Mouse (Mus musculus) midbrain, embryonic 11.5 days (tissue): ENCODE data around the gene Klkb1. TPM values are rescaled to one million over a fixed set of nuclear protein-coding genes. Genes with fewer than 3 reads are reported as not detected.

Experiments
- ATAC-seq: fragments of 200-750 bp; cut with Nextera tagmentation; 2 replicates; pipeline ENCODE4 v1.8.0; 2017; ENCODE audit warnings: moderate TSS enrichment, moderate library complexity; ENCODE audit not compliant: low FRiP score
- DNase-seq: peaks from one replicate; pipeline ENCODE4 v3.0.0; 2015; ENCODE audit warnings: low spot score; ENCODE audit errors: missing footprints
- H3K27ac ChIP-seq: fragments of 300-500 bp; sonication (generic); 2 replicates; pipeline ENCODE4 v1.5.1; 2014; ENCODE audit warnings: low read depth, low read length
- H3K27me3 ChIP-seq: fragments of 300-500 bp; sonication (generic); 2 replicates; pipeline ENCODE4 v1.6.1; 2014; ENCODE audit warnings: mild to moderate bottlenecking, low read length, moderate library complexity, mixed read lengths; ENCODE audit not compliant: control insufficient read depth, insufficient read depth
- H3K36me3 ChIP-seq: fragments of 300-500 bp; sonication (generic); 2 replicates; pipeline ENCODE4 v1.6.1; 2014; ENCODE audit warnings: mild to moderate bottlenecking, low read length, moderate library complexity, mixed read lengths; ENCODE audit not compliant: control insufficient read depth, insufficient read depth
- H3K4me1 ChIP-seq: fragments of 300-500 bp; sonication (generic); 2 replicates; pipeline ENCODE4 v1.6.1; 2014; ENCODE audit warnings: low read length; ENCODE audit not compliant: control insufficient read depth, insufficient read depth
- H3K4me2 ChIP-seq: fragments of 300-500 bp; sonication (generic); 2 replicates; pipeline ENCODE4 v1.6.1; 2014; ENCODE audit warnings: mild to moderate bottlenecking, moderate library complexity
- H3K4me3 ChIP-seq: fragments of 300-500 bp; sonication (generic); 2 replicates; pipeline ENCODE4 v1.5.1; 2014; ENCODE audit warnings: low read depth, low read length
- H3K9ac ChIP-seq: fragments of 300-500 bp; sonication (generic); 2 replicates; pipeline ENCODE4 v1.6.1; 2014; ENCODE audit warnings: low read length
- H3K9me3 ChIP-seq: fragments of 300-500 bp; sonication (generic); 2 replicates; pipeline ENCODE4 v1.6.1; 2016; ENCODE audit warnings: low read length; ENCODE audit not compliant: control insufficient read depth
- WGBS: fragments of 180-500 bp; shearing (Covaris S2); extraction: QIAGEN DNeasy Blood & Tissue Kit; methylation state at CpG from one replicate; pipeline ENCODE4 v1.1.7; 2014; 5-methylcytosine and 5-hydroxymethylcytosine counted together
- polyA plus RNA-seq: library from polyadenylated mRNA; unstranded; fragments of >200 nt; fragmentation: Nextera tagmentation; extraction: Ambion mirVana; gene quantifications from 2 replicates; pipeline ENCODE4 v1.2.1, GENCODE M21; 2014

Klkb1 gene
- polyA plus RNA-seq, 1 experiment from 2014 or later, result not detected

DNA sequence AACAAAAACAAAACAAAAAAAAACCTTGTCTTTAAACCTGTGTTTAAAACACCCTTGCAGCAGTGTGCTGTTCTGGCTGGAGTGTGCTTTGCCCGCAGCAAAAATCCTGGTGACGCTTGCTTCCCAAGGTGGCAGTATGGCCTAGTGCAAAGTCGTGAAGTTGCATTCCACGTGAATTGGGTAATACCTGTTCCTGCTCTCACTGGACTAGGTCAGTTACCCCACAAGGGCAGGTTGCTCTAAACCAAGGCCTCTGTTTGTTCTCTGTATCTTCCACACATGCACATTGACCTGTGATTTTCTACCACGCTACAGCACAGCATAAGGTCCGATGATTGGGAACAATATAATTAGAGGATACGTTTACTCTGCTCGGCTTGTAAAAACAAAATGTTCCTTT, 13.0 kb downstream of the Klkb1 start:
- H3K4me2 ChIP-seq, result no peak overlapping the region

DNA sequence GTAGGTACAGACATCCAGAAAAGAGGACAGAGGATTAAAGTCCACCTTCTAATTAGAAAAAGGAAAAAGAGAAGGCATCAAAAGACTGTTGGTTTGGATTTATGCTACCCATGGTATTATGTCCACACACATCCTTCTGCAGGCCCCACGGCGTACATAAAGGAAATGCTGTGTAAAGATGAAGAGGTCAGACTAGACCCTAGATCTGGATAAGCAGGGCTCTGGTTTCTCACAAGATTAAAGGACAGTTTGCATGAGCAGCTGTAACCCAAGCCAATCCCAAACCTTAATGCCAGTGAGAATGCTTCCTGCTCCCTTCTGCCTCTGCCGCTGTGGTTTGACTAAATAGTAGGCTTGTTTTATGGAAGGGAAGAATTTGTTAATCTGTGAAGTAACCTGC, 17.2 kb downstream of the Klkb1 start:
- H3K27ac ChIP-seq, result no peak overlapping the region
- WGBS, result 83% methylated on average over 3 of the region's 3 CpGs
- H3K36me3 ChIP-seq, result no peaks in the 10 kb centered on the region
- no peak for DNase-seq
- H3K4me2 ChIP-seq, result no peak overlapping the region
- no peaks in the 10 kb centered on the region for H3K4me1 ChIP-seq
- H3K4me3 ChIP-seq, result no peak overlapping the region
- H3K27me3 ChIP-seq, result no peaks in the 10 kb centered on the region
- no peaks in the 10 kb centered on the region for H3K9me3 ChIP-seq
- no peak overlapping the region for H3K9ac ChIP-seq
- no peak for ATAC-seq

More for the DNA sequence above, 13.0 kb downstream of the Klkb1 start:
- Histone ChIP-seq H3K27me3 (no peaks in the 10 kb centered on the region), H3K4me1 (no peaks in the 10 kb centered on the region), H3K36me3 (no peaks in the 10 kb centered on the region), H3K9ac (no peak overlapping the region), H3K4me3 (no peak overlapping the region), H3K27ac (no peak overlapping the region), H3K9me3 (no peaks in the 10 kb centered on the region)
- ATAC-seq (no peak), DNase-seq (no peak)
- 83% methylated on average over 8 of the region's 8 CpGs for WGBS

GRCm38 (mm10) chr8:45274317-45274716, 20.3 kb downstream of the Klkb1 start:
- DNase-seq (no peak), ATAC-seq (no peak)
- Histone ChIP-seq H3K9ac (no peak overlapping the region), H3K27ac (no peak overlapping the region), H3K36me3 (no peaks in the 10 kb centered on the region), H3K4me3 (no peak overlapping the region), H3K4me1 (no peaks in the 10 kb centered on the region), H3K9me3 (no peaks in the 10 kb centered on the region), H3K27me3 (no peaks in the 10 kb centered on the region), H3K4me2 (no peak overlapping the region)
- 86% methylated on average over 4 of the region's 4 CpGs for WGBS

GRCm38 (mm10) chr8:45269056-45269455, 25.6 kb downstream of the Klkb1 start:
- H3K4me3 ChIP-seq, result no peak overlapping the region
- ATAC-seq (no peak), DNase-seq (no peak)
- no peak overlapping the region for H3K4me2 ChIP-seq
- no peaks in the 10 kb centered on the region for H3K27me3 ChIP-seq
- no peaks in the 10 kb centered on the region for H3K36me3 ChIP-seq
- no peaks in the 10 kb centered on the region for H3K9me3 ChIP-seq
- no peaks in the 10 kb centered on the region for H3K4me1 ChIP-seq
- no peak overlapping the region for H3K27ac ChIP-seq
- H3K9ac ChIP-seq, result no peak overlapping the region

GRCm38 (mm10) chr8:45268485-45268884, 26.2 kb downstream of the Klkb1 start:
- H3K4me1 ChIP-seq, result no peaks in the 10 kb centered on the region
- H3K27ac ChIP-seq, result no peak overlapping the region
- no peak overlapping the region for H3K4me2 ChIP-seq
- no peaks in the 10 kb centered on the region for H3K27me3 ChIP-seq
- no peak overlapping the region for H3K4me3 ChIP-seq
- ATAC-seq (no peak), DNase-seq (no peak)
- H3K9me3 ChIP-seq, result no peaks in the 10 kb centered on the region
- H3K36me3 ChIP-seq, result no peaks in the 10 kb centered on the region
- H3K9ac ChIP-seq, result no peak overlapping the region

DNA sequence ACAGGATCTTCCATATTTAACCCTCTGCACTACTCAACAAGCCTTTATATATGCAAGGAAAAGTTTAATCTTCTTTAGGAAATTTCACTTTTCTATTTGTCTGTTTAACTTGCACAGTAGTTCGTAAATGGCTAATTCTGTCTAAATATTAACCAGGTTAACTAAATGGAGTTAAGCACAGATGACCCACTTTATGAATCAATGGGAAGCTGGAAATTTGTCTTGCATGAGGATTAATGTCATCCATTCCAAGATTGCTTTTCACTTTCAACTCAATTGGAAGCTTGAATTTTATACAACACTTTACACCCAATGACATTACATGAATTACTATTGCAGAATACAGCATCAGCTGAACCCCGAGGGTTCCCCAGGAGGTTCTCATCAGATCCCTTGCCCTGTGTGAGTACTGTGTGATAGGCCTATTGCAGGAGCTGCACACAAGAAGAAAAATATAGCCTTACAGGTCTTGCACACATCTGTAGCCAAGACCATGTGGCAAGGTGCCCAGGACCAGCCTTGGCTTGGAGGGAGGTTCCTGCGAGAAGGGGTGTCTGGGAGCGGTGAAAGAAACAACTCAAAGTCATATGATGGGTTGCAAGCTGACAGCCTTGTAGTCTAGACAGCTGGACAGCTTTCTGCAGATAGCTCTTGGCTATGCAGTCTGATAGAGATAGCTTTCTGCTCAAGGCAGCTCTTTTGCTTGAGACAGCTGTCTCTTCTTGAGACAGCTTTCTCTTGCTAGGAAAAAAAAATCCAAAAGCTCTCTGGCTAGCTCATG, 26.9 kb downstream of the Klkb1 start:
- 91% methylated on average over 4 of the region's 4 CpGs for WGBS
- DNase-seq (no peak), ATAC-seq (no peak)
- Histone ChIP-seq H3K27me3 (no peaks in the 10 kb centered on the region), H3K36me3 (no peaks in the 10 kb centered on the region), H3K27ac (no peak overlapping the region), H3K4me3 (no peak overlapping the region), H3K9ac (no peak overlapping the region), H3K4me1 (no peaks in the 10 kb centered on the region), H3K4me2 (no peak overlapping the region), H3K9me3 (no peaks in the 10 kb centered on the region)

- no peak overlapping the region for H3K27ac ChIP-seq
- H3K27me3 ChIP-seq, result no peaks in the 10 kb centered on the region
- ATAC-seq, result no peak
- H3K4me1 ChIP-seq, result no peaks in the 10 kb centered on the region
- 70% methylated on average over 8 of the region's 8 CpGs for WGBS
- no peak for DNase-seq
- no peaks in the 10 kb centered on the region for H3K36me3 ChIP-seq
- no peak overlapping the region for H3K9ac ChIP-seq
- no peak overlapping the region for H3K4me3 ChIP-seq
- no peaks in the 10 kb centered on the region for H3K9me3 ChIP-seq
- no peak overlapping the region for H3K4me2 ChIP-seq
Observed at GRCm38 (mm10) chr8:45266993-45267392, 27.7 kb downstream of the Klkb1 start.

DNA sequence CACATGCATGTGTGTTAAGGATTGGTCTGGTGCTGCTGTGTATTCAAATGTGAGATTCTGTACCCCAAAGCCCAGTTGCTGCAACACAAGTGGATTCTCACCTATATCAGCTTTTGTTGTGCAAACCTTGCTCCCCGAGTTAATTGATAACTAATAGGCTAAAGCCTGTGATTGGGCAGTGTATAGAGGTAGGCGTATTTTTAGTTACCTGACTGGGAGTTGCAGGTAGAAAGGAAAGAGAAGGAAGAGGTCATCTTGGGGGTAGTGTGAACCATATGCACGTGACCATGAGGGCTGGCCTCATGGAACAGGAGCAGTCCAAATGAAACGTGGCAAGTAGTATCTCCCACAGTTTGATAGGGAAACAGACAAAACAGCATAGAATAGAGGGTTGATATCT, 29.7 kb downstream of the Klkb1 start:
- no peaks in the 10 kb centered on the region for H3K36me3 ChIP-seq
- 90% methylated on average over 4 of the region's 4 CpGs for WGBS
- no peak for ATAC-seq

DNA sequence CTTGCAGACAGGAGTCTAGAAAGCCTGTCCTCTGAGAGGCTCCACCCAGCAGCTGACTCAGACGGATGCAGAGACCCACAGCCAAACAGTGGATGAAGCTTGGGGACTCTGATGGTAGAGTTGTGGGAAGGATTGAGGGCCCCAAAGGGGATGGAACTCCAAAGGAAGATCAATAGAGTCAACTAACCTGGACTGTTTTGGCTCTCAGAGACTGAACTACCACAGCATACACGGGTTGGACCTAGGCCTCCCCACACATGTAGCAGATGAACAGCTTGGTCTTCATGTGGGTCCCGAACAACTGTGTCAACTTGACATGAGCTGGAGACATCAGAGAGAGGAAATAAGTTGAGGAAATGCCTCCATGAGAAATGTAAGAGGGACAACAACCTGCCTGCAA, 31.8 kb downstream of the Klkb1 start:
- Histone ChIP-seq H3K36me3 (no peaks in the 10 kb centered on the region), H3K27ac (no peak overlapping the region), H3K4me3 (no peak overlapping the region), H3K4me2 (no peak overlapping the region), H3K4me1 (no peaks in the 10 kb centered on the region), H3K27me3 (no peaks in the 10 kb centered on the region), H3K9me3 (no peaks in the 10 kb centered on the region), H3K9ac (no peak overlapping the region)
- DNase-seq (no peak), ATAC-seq (no peak)
- WGBS, result 79% methylated on average over 3 of the region's 3 CpGs

More for the DNA sequence above, 29.7 kb downstream of the Klkb1 start:
- no peak for DNase-seq
- Histone ChIP-seq H3K9ac (no peak overlapping the region), H3K4me2 (no peak overlapping the region), H3K27me3 (no peaks in the 10 kb centered on the region), H3K4me3 (no peak overlapping the region), H3K4me1 (no peaks in the 10 kb centered on the region), H3K27ac (no peak overlapping the region), H3K9me3 (no peaks in the 10 kb centered on the region)
